Mouse (Mus musculus) thymus, postnatal 4 days (tissue): ENCODE data around the gene Ufc1.

Experiments
- DNase-seq: peaks from one replicate; pipeline ENCODE4 v3.0.0; 2021

Gene Ufc1

DNA sequence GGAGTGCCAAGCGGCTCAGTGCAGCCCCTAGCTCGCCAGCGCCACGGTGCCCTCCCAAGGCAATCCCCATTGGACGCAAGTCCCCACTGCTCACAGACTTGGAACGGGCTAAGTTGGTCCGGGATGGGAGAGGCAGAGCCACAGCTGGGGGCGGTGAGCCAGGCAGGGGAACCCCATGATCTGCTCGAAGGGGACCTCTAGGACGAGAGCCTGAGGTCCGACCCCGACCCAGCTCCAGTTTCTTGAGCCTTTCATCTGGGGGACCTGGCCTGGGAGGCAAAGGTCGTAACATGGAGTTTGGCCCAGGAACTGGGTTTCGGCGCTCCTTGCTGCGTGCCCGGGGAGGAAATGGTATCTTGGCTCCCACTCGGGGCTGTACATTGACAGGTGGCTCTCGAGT lies 8.3 kb downstream of the Ufc1 start:
- no peak for DNase-seq

DNA sequence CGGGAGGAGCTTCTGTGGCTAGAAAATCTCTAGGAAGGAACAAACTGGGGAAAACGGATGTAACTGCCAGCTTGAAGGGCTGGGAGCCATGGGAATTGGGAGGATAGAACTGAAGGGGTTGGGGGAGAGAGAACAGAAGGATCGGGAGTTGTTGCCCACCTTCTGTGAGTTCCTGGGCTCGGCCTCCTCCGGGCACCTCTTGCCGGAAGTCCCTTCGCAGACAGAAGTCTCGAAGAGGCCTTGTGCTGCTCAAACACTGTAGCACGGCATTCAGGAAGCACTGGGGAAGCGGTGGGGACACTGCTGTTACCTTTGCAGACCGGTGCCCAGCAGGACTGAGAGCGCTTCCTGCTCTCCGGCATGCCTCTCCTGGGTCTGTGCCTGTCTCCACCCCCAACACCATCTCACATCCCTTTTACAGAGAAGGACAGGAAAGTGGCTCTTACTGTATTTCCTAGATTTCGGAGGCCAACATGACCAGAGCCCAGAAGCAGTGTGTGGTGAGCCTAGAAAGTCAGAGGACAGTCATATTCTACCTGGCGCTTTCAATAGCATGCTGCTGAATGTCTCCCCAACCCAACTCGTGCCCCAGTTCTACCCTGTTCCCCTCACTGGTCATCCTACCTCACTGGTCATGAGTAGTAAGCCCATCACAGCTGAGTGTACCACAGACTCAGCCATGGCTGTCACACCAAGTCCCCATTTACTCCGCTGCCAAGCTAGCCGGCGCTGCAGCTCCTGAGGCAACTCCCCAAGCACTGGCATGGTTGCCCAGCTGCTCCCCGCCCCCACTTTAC lies 9.5 kb downstream of the Ufc1 start:
- DNase-seq: no peak

DNA sequence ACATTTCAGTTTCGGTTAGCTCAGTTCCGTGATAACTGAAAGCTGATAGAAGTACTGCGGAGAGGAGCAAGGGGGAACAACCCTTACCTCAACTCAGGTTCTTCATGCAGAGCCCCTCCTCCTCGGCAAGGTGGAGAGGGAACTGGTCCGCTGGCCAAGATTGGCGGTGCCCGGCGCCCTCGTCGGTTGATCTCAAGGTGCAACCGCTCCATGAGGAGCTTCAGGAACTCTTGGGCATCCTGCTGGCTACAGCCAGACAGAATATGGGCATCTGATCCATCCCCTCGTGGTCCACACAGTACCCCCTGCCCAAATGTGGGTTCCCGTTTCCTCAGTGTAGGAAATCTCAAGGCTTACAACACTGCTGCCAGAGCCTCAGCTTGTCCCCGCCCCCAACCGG lies 10.3 kb downstream of the Ufc1 start:
- DNase-seq: no peak

DNA sequence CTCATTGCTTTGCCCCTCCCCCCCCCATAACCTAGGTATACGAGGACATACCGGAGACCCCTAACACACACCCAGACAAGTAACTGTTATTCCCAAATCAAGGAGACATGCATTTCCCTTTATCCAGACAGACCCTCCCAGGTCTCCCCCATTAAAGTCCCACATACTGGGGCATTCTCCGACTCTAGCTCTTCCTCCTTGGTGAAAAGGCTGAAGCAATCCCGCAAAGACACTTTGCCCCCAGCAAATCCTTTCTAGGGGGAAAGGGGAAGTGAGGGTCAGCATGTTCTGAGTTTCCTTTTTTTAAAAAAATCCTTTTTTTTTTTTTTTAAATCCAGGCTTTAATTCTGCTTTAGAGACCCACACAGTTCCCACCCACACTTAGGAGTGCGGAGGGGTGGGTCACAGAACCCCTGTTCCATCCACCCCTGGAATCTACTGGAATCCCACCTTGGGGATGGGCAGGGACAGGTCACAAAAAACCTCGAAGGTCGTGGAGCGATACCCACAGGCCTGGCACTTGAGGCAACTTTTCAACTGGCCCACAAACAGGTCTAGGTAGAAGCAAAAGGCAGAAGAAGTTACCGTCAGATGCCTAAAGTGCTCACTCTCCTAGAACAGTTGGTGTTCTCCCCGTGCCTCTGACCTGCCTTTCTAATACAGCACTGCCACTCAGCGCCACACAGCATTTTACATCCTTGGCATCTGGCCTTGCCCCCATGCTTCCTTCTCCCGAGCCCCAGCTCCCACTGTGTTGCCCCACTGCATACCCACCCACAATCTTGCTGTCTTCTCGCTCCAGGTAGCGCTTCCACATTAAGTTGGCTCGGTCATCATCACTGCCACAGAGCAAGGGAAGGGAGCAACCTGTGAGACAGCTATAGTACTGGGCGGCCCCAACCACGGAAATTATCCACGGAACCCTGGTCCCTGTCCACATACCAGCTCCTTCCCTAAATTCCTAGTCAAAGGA lies 11.3 kb downstream of the Ufc1 start:
- no peak for DNase-seq

DNA sequence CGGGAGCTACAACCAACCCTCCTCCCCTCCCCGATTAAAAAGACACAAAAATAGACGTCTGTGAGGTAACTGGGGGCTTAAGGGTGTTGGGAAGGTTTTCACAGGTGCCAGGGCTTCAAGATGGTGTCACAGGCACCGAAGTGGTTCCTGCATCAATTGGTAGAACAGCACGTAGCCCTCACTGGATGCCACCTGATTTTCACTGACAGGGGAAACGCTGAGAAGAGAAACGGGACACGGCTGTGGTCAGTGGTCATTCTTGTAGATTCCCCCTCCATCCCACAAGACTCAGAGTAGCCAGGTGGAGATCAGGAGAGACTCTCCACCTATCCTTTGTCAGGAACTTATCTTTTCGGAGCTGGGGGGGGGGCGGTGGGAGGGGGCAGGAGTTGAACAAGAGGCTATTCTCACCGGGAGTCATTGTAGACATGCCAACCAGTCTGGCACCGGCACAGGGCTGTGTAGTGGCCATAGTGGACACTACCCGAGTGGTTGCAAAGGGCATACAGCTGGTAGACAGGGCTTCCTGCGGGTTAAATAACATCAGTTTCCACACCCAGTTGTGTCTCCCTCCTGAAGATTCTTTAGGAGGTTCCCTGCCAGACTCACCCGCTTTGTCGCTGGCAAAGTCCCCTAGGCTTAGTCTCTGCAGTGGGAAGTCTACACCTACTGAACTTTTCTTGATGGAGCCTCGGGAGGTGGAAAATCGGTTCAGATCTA lies 12.6 kb downstream of the Ufc1 start:
- no peak for DNase-seq

DNA sequence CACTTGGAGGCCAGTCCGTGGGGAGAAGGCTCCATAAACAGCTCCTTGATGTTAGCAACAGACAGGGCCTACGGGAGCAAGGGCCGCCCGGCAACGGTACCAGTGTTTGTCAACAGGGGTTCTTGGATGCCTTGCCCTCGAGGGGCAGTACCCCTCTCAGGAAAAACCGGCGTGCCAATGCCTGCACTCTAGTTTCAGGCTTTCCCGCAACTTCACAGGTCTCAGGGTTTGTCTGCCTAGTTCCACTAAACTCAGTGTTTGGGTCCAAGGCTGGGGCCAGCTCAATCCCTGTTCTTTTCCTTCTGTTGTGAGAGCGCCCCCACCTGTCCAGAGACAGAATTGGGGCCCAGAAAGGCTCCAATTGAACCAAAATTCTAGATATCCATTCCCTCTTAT lies 13.3 kb downstream of the Ufc1 start:
- peak; percentile 89 for DNase-seq

DNA sequence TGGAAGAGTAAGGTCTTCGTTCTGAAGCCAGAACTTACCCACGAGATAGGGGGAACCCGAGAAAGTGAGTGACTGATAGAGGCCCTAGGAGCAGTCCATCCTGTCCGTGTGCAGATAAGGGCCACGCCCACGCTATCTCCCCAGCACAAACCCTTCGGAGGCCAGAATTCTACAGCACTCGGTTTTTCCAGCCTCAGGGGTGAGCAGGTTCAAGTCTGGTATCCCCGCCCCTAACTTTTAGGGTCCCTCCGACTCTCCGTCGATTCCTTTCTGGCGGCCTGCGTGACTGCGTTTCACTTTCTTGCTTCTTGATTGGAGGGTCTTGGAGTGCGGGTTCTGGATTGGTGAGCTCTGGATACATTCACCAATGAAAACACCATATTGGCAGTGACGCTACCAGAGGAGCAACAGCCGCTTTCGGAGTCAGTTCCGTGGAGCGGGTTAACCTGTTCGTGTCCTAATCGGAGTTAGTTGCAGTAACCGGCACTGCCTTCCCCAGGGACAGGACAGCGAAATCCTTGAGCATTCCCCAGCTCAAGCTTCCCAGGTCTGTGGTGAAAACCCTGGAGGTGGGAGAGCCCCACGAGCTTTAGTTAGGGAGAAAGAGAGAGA lies 13.8 kb downstream of the Ufc1 start, which contains the start of gene Ppox:
Gene Ppox (minus strand): TSS at position 271 of the 612 bp plus-strand sequence.
- DNase-seq: peak; percentile 81

DNA sequence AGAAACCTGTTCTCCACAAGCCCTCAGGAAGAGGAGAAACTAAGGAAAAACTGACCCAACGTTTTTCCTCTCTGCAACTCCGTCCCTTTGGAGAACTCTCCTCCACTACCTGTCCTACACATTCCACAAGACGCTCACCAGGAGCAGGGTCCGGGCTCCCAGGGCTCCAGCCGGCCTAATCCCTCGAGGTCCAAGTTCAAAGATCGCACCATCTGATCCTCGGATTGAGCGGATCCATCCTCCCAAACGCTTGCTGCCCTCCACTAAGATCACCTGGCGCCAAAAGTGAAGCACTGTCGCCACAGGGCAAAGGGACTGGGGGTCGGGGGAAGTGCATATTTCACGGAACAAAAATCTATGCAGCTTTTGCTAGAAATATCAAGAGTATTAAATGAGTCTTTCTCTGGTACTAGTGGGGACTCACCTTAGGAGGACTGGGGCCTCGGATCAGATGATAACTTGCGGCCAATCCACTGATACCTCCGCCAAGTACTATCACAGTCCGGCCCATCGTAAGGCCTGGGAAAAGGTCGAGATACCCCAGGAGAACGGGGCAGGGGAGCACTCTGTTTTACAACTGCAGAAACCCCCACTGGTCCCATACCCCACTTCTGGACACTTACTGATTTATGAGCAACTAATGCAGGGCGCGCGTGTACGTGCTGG lies 14.4 kb downstream of the Ufc1 start:
- DNase-seq: no peak

DNA sequence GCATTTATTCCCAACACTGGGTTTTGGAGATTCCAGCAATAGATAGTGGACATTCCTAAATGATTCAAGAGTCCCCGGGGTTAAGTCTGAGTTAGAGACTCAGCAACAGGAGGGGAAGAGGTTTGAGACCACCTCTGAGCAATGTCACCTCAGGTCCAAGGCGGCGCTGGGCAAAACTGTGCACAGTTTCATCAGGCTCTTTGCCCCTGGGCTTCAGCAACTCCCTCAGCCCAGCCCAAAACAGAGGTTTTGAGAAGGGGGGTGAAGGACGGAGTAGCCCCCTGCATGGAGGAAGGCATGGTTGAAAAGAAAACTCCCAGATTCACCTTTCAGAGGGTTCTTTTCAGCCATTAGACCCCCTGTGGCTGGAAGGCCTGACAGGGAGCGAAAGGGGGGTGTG lies 15.1 kb downstream of the Ufc1 start:
- DNase-seq: no peak

DNA sequence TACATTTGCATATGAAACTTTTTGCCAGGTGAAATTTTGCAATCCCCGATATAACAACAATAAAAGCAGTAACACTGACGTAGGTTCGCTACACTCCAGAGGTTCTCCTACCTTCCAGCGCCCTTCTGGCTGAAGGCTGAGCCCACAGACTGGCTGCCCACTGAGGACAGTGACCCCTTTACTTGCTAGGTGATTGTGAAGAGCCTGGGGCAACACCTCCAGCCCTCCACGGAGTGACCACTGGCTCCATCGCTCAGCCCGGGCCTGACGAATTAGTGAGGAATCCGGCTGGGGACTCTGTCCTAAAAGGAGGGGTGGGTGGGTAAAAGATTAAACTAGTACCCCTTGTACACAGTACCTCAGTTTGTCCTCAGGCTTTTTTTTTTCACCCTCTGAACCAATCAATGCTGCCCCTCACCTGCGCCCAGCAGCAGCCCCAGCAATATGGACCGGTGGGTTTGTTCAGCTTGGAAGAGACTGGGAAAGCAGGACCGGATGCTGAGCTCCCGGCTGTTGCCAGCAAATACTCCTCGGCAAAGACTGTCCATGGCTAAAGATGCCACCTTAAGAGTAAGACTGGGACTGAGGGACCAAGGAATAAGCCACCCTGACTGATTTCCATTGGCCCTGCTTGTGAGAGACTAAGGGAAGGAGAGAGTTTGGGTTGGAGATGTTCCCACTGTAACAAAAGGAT lies 15.7 kb downstream of the Ufc1 start:
- no peak for DNase-seq

DNA sequence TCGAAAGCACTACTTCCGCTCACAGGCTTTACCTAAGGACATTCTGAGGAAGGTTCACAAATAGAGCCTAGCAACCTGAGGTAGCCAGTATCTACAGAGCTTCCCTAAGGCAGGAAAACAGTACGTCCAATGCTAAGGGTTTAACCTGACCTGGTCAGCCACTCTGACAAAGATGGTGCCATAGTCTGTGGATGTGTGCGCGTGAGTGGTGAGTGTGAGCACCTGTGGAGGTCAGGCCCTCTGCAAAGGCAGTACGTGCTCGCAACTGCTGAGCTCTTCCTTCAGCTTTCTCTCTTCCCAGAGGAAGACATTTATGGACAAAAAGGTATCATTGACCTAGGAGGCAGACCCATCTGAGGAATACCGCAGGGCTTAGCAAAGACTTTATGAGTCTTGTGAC lies 16.4 kb downstream of the Ufc1 start:
- no peak for DNase-seq

DNA sequence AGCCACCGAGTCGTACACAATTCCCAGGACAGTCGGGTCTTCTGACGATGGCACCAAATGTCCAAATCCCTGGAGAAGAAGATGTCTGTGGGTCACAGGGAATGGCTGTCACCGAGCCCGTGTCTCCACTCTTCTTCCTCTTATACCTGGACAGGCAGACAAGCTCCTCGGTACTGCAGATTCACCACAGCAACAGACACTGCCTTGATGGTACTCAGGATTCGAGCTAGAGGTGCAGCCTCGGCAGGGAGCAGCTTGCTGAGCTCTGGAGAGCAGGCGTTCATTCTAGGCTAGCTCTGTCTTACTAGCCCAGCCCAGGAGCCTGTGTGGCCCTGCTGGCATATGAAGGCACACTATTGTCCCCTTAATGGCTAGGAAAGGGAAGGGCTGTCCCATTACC lies 17.1 kb downstream of the Ufc1 start:
- no peak for DNase-seq

DNA sequence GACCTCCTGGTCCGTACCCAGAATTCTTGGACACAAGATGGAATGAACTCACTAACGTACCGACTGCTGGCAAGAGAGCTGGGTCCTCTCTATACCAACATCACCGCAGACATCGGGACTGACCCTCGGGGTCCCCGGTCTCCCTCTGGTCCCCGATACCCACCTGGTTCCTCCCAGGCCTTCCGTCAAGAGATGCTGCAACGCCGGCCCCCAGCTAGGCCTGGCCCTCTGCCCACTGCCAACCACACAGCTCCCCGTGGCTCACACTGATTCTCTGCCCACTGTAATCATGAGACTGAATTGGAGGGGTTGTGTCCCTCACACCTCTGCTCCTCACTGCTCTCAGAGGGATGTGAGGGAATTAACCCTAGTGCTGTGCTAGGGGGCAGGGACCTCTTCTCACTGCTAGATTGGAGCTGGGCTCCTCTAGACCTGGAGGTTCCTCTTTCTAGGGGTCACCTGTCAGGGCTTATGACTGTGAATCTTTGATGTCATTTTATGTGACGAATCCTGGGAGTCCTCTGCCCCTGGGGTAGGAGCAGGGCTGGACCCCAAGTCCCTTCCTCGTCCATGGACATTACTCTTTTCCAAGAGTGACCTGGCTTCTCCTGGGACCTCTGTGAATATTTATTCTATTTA lies 18.6 kb downstream of the Ufc1 start:
- no peak for DNase-seq

DNA sequence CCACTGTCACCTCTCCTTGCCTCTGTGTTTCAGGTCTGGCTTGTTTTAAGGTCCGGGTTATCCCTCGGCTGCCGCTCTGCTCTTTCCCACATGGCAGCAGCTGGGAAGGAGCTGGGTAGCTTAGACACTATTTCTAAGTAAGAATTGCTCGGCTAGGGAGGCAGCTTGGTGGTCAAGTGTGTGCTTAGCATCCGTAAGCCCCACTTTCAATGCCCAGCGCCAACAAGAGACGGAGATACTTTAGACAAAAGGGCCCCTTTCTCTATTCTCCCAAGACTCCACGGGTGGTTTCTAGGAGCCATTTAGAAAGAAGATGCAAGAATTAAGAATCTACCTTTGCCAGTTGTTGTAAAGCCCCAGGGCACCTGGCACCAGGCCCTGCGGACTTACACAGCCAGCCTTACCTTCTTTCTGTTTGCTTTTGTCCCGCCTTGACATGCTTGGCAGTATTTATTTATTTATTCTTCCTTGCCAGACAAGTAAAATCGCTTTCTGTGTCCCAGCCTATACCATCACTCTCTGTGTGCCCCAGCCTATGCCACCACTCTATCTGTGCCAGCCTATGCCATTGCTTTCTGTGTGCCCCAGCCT lies 19.6 kb downstream of the Ufc1 start:
- DNase-seq: no peak

DNA sequence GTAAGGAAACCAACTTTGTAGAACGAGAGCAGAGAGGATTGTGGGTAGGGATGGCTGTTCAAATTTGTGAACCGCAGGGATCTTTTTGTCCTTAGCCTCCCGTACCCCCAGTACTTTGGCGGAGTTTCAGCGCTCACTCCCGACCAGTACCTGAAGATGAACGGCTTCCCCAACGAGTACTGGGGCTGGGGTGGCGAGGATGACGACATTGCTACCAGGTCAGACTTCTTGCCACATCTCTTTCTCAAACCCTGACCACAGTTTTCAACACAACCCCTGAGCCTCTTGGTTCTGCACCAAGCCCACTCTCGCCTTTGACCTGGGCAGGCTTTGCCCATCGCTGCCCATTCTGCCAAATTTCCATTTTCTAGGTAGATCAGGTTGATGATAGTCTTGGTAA lies 20.7 kb downstream of the Ufc1 start:
- no peak for DNase-seq

DNA sequence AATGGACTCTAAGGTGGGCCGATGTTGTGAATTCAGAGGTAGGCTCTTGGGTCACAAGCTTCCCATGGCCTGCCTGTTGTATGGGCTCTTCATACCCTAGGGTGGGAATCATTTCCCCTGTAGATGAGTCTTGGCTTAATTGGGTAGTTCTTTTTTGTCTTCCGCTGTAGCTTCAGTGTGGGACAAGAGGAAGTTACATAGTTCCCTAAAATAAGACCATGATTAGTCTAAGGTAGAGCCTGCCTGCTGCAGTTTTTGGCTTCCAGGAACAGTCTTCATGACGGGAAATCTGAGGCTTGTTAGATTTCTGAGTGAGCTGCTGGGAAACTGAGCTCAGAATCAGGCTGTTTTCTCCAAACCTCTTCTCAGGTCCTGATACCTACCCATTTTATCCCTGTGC lies 22.7 kb downstream of the Ufc1 start:
- no peak for DNase-seq

DNA sequence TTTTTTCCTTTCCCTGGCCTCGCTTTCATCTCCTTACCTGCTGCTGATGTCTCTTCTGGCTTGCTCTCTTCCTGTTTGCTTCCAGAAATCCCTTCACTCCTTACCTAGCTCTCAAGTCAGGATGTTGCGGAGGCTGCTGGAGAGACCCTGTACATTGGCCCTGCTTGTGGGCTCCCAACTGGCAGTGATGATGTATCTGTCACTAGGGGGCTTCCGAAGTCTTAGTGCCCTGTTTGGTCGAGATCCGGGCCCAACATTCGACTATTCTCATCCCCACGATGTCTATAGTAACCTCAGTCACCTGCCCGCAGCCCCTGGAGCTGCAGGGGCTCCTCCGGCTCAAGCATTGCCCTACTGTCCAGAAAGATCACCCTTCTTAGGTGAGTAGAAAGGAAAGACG lies 23.2 kb downstream of the Ufc1 start:
- no peak for DNase-seq

DNA sequence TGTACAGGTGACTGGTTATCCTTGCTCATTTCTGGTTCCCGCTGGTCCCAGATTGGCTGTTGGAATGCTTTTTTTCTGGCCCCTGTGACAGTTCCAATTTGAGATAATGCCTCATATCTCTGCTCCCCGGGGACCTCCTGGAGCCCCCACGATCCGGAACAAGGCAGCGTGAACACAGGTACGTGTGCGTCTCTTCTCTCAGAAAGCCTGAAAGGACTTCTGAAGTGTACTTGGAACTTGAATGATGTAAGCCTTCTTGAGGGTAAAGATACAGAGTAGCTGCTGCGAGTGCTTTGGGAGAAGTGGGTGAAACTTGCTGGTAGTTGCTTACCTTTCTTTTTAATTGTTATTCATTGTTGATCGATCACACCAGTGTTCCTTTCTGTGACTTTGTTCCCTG lies 23.6 kb downstream of the Ufc1 start:
- DNase-seq: no peak

DNA sequence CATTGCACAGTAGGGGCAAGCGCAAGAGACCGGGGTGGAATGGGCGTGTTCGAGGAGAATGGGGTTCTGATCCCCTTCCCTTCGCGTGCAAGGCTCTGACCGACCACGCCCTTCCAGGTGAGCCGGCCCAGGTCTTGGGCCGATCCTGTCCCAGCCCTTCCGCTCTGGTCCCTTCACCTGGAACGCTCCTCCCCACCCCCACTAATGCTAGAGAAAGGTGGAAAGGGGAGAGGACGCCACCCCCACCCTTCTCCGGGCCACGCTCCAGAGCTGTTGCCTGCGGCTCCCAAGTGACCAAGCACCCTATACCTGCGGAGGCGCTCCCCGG lies 24.3 kb downstream of the Ufc1 start:
- no peak for DNase-seq

DNA sequence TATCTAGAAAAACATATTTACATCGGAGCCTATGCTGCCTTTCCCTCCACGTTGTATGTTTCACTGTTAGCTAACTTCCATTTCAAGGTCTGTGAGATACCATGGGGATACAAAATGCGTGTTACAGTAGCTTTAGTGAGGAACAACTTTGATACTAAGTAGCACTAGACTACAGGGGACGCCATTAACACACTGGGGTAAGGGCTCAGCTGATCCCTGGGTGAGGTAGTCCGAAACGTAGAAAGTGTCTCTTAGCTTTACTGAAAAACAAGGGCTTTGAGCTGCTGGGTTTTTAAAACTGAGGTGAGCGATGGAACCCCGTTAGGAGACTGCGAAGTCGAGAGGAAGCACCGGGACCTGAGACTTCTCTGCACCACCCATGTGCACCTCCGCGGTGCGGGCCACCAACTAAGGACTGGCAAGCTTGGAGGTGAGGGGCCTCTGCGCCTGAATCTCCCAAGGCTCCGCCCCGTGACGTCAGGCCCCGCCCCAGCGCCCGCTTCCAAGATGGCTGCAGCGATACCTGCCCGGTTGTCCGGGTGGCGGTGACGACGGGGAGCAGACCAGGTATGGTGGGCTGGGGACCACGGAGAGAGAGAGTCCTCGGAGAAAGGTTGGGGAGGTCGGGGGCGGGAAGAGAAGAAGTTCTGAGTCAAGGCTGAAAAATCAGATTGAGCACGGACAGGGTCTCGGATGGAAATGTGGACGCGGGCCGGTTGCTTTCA lies 24.8 kb downstream of the Ufc1 start, which contains the start of gene B4galt3:
Gene B4galt3 (plus strand): TSS at position 481 of the 725 bp plus-strand sequence.
- peak; percentile 100 for DNase-seq
